Mouse (Mus musculus) kidney, embryonic 15.5 days (tissue): ENCODE data around the gene Cdk19. TPM values are rescaled to one million over a fixed set of nuclear protein-coding genes. Genes with fewer than 3 reads are reported as not detected.
A peak's percentile ranks its signal among the peaks of the same experiment; 100 is the strongest.
"Not testable (repeated sequence)": the region's sequence is repeated elsewhere in the genome, so short reads cannot be mapped to it uniquely, and the experiment has no call there.

Experiments
- ATAC-seq: fragments of 200-750 bp; cut with Nextera tagmentation; replicated peaks from 2 replicates; pipeline ENCODE4 v1.8.0; 2017; ENCODE audit warnings: moderate TSS enrichment; ENCODE audit not compliant: low FRiP score
- H3K27ac ChIP-seq: fragments of 300-500 bp; sonication (generic); 2 replicates; pipeline ENCODE4 v1.5.1; 2015; ENCODE audit warnings: mild to moderate bottlenecking, inconsistent platforms
- H3K27me3 ChIP-seq: fragments of 300-500 bp; sonication (generic); 2 replicates; pipeline ENCODE4 v1.6.1; 2015; ENCODE audit warnings: inconsistent platforms
- H3K36me3 ChIP-seq: fragments of 300-500 bp; sonication (generic); 2 replicates; pipeline ENCODE4 v1.6.1; 2015; ENCODE audit warnings: inconsistent platforms
- H3K4me1 ChIP-seq: fragments of 300-500 bp; sonication (generic); 2 replicates; pipeline ENCODE4 v1.6.1; 2015; ENCODE audit warnings: inconsistent platforms
- H3K4me2 ChIP-seq: fragments of 300-500 bp; sonication (generic); 2 replicates; pipeline ENCODE4 v1.6.1; 2015; ENCODE audit warnings: moderate library complexity, mild to moderate bottlenecking, inconsistent platforms
- H3K4me3 ChIP-seq: fragments of 300-500 bp; sonication (generic); replicated peaks from 2 replicates; pipeline ENCODE4 v1.5.1; 2015; ENCODE audit warnings: mild to moderate bottlenecking, inconsistent platforms
- H3K9ac ChIP-seq: fragments of 300-500 bp; sonication (generic); 2 replicates; pipeline ENCODE4 v1.6.1; 2015; ENCODE audit warnings: mild to moderate bottlenecking, inconsistent platforms
- H3K9me3 ChIP-seq: fragments of 300-500 bp; sonication (generic); replicated peaks from 2 replicates; pipeline ENCODE4 v1.6.1; 2016; ENCODE audit warnings: inconsistent platforms
- WGBS: fragments of 180-500 bp; shearing (Covaris S2); methylation state at CpG from one replicate; pipeline ENCODE4 v1.1.7; 2015; ENCODE audit warnings: mixed read lengths; 5-methylcytosine and 5-hydroxymethylcytosine counted together
- polyA plus RNA-seq: library from polyadenylated mRNA; unstranded; fragments of >200 nt; fragmentation: Nextera tagmentation; extraction: Ambion mirVana; gene quantifications from 2 replicates; pipeline ENCODE4 v1.2.1, GENCODE M21; 2015

Gene Cdk19
- polyA plus RNA-seq, 1 experiment from 2014 or later: 8.5 TPM

GRCm38 (mm10) chr10:40406655-40407054 is 67.3 kb downstream of the Cdk19 start:
- Histone ChIP-seq H3K27me3 (no peaks in the 10 kb centered on the region), H3K36me3 (peaks cover 3% of the 10 kb centered on the region; the same call in 1 of the 2 replicates), H3K4me3 (no peak overlapping the region), H3K9ac (no peak overlapping the region), H3K4me2 (no peak overlapping the region), H3K9me3 (no peaks in the 10 kb centered on the region), H3K4me1 (no peaks in the 10 kb centered on the region), H3K27ac (no peak overlapping the region)
- no peak for ATAC-seq
- WGBS: 91% methylated on average over 3 of the region's 3 CpGs

- WGBS: 85% methylated on average over 2 of the region's 2 CpGs
- Histone ChIP-seq H3K27ac (no peak overlapping the region), H3K9ac (no peak overlapping the region), H3K4me1 (no peaks in the 10 kb centered on the region), H3K36me3 (no peaks in the 10 kb centered on the region), H3K4me3 (no peak overlapping the region), H3K9me3 (no peaks in the 10 kb centered on the region), H3K27me3 (no peaks in the 10 kb centered on the region), H3K4me2 (no peak overlapping the region)
- ATAC-seq: no peak
Measured at GRCm38 (mm10) chr10:40409336-40409735, 70.0 kb downstream of the Cdk19 start.

GRCm38 (mm10) chr10:40411370-40411769 is 72.0 kb downstream of the Cdk19 start:
- Histone ChIP-seq H3K27me3 (no peaks in the 10 kb centered on the region), H3K4me2 (no peak overlapping the region), H3K9me3 (no peaks in the 10 kb centered on the region), H3K4me3 (no peak overlapping the region), H3K4me1 (no peaks in the 10 kb centered on the region), H3K36me3 (no peaks in the 10 kb centered on the region), H3K9ac (no peak overlapping the region), H3K27ac (no peak overlapping the region)
- WGBS: 89% methylated on average over 2 of the region's 2 CpGs
- ATAC-seq: no peak

GRCm38 (mm10) chr10:40416944-40417343 is 77.6 kb downstream of the Cdk19 start:
- ATAC-seq: no peak
- no peak overlapping the region for H3K4me3 ChIP-seq
- no peak overlapping the region for H3K27ac ChIP-seq
- H3K9ac ChIP-seq: no peak overlapping the region
- H3K36me3 ChIP-seq: no peaks in the 10 kb centered on the region
- peaks cover 23% of the 10 kb centered on the region; the same call in 1 of the 2 replicates for H3K4me1 ChIP-seq
- H3K4me2 ChIP-seq: no peak overlapping the region
- H3K27me3 ChIP-seq: no peaks in the 10 kb centered on the region
- 58% methylated on average over 7 of the region's 7 CpGs for WGBS
- H3K9me3 ChIP-seq: no peaks in the 10 kb centered on the region

GRCm38 (mm10) chr10:40419841-40420240 is 80.5 kb downstream of the Cdk19 start:
- ATAC-seq: no peak
- no peaks in the 10 kb centered on the region for H3K36me3 ChIP-seq
- no peak overlapping the region for H3K9ac ChIP-seq
- H3K4me3 ChIP-seq: no peak overlapping the region
- H3K27ac ChIP-seq: no peak overlapping the region
- H3K4me2 ChIP-seq: no peak overlapping the region
- H3K9me3 ChIP-seq: no peaks in the 10 kb centered on the region
- H3K27me3 ChIP-seq: no peaks in the 10 kb centered on the region
- 39% methylated on average over 4 of the region's 4 CpGs for WGBS
- peaks cover 23% of the 10 kb centered on the region; the same call in 1 of the 2 replicates for H3K4me1 ChIP-seq

- Histone ChIP-seq H3K27me3 (no peaks in the 10 kb centered on the region), H3K27ac (no peak overlapping the region), H3K9ac (no peak overlapping the region), H3K4me1 (peaks cover 28% of the 10 kb centered on the region), H3K36me3 (no peaks in the 10 kb centered on the region), H3K4me2 (no peak overlapping the region), H3K4me3 (no peak overlapping the region), H3K9me3 (no peaks in the 10 kb centered on the region)
- no peak for ATAC-seq
- WGBS: 78% methylated on average over 2 of the region's 2 CpGs
Measured at GRCm38 (mm10) chr10:40420703-40421102, 81.3 kb downstream of the Cdk19 start.

GRCm38 (mm10) chr10:40421724-40422123 is 82.4 kb downstream of the Cdk19 start:
- ATAC-seq: no peak
- Histone ChIP-seq H3K4me1 (peaks cover 30% of the 10 kb centered on the region), H3K4me2 (no peak overlapping the region), H3K36me3 (no peaks in the 10 kb centered on the region), H3K4me3 (no peak overlapping the region), H3K9me3 (no peaks in the 10 kb centered on the region), H3K27ac (no peak overlapping the region), H3K9ac (no peak overlapping the region), H3K27me3 (no peaks in the 10 kb centered on the region)
- 85% methylated on average over 2 of the region's 2 CpGs for WGBS

- Histone ChIP-seq H3K4me2 (no peak overlapping the region), H3K27me3 (no peaks in the 10 kb centered on the region), H3K9me3 (no peaks in the 10 kb centered on the region), H3K27ac (no peak overlapping the region), H3K9ac (no peak overlapping the region), H3K4me1 (peaks cover 27% of the 10 kb centered on the region), H3K36me3 (no peaks in the 10 kb centered on the region), H3K4me3 (no peak overlapping the region)
- WGBS: 37% methylated on average over 4 of the region's 4 CpGs
- ATAC-seq: no peak
Measured at GRCm38 (mm10) chr10:40422696-40423095, 83.3 kb downstream of the Cdk19 start.

GRCm38 (mm10) chr10:40424428-40424827 is 85.1 kb downstream of the Cdk19 start:
- not testable (repeated sequence) for H3K27me3 ChIP-seq, H3K4me3 ChIP-seq, H3K9me3 ChIP-seq, H3K36me3 ChIP-seq, H3K27ac ChIP-seq, H3K4me2 ChIP-seq, H3K9ac ChIP-seq, ATAC-seq
- H3K4me1 ChIP-seq: peaks cover 27% of the 10 kb centered on the region
- WGBS: 93% methylated on average over 4 of the region's 4 CpGs

- H3K9me3 ChIP-seq: no peaks in the 10 kb centered on the region
- H3K36me3 ChIP-seq: no peaks in the 10 kb centered on the region
- H3K9ac ChIP-seq: 0 out of 2 replicates have a peak overlapping the region, but pooled peaks have one; percentile 17
- WGBS: 35% methylated on average over 18 of the region's 18 CpGs
- H3K4me3 ChIP-seq: peak overlapping the region; percentile 12; the same call in 1 of the 2 replicates
- ATAC-seq: no peak; the same call in 1 of the 2 replicates
- no peaks in the 10 kb centered on the region for H3K27me3 ChIP-seq
- peak overlapping the region; percentile 51 for H3K4me2 ChIP-seq
- H3K27ac ChIP-seq: 0 out of 2 replicates have a peak overlapping the region, but pooled peaks have one; percentile 54
- peaks cover 21% of the 10 kb centered on the region for H3K4me1 ChIP-seq
Measured at GRCm38 (mm10) chr10:40425243-40426095, 86.1 kb downstream of the Cdk19 start.

GRCm38 (mm10) chr10:40426096-40426450 is 86.7 kb downstream of the Cdk19 start:
- ATAC-seq: no peak
- H3K4me1 ChIP-seq: peaks cover 15% of the 10 kb centered on the region
- no peak overlapping the region for H3K27ac ChIP-seq
- WGBS: 56% methylated on average over 6 of the region's 6 CpGs
- no peak overlapping the region for H3K9ac ChIP-seq
- H3K36me3 ChIP-seq: no peaks in the 10 kb centered on the region
- no peak overlapping the region for H3K4me2 ChIP-seq
- H3K9me3 ChIP-seq: no peaks in the 10 kb centered on the region
- H3K4me3 ChIP-seq: no peak overlapping the region
- H3K27me3 ChIP-seq: no peaks in the 10 kb centered on the region

GRCm38 (mm10) chr10:40428633-40429032 is 89.3 kb downstream of the Cdk19 start:
- Histone ChIP-seq H3K9me3 (no peaks in the 10 kb centered on the region), H3K4me2 (no peak overlapping the region), H3K4me3 (no peak overlapping the region), H3K27ac (no peak overlapping the region), H3K4me1 (peaks cover 10% of the 10 kb centered on the region), H3K9ac (no peak overlapping the region), H3K27me3 (no peaks in the 10 kb centered on the region), H3K36me3 (no peaks in the 10 kb centered on the region)
- ATAC-seq: no peak
- WGBS: 83% methylated on average over 6 of the region's 6 CpGs
